Mouse (Mus musculus) ovary, postnatal 14 days (tissue): Measurements from ENCODE around the gene Ifnar2.

Experiments used
- DNase-seq: peaks from one replicate; pipeline ENCODE4 v3.0.0; 2022; ENCODE audit warnings: low spot score

Ifnar2 gene

DNA sequence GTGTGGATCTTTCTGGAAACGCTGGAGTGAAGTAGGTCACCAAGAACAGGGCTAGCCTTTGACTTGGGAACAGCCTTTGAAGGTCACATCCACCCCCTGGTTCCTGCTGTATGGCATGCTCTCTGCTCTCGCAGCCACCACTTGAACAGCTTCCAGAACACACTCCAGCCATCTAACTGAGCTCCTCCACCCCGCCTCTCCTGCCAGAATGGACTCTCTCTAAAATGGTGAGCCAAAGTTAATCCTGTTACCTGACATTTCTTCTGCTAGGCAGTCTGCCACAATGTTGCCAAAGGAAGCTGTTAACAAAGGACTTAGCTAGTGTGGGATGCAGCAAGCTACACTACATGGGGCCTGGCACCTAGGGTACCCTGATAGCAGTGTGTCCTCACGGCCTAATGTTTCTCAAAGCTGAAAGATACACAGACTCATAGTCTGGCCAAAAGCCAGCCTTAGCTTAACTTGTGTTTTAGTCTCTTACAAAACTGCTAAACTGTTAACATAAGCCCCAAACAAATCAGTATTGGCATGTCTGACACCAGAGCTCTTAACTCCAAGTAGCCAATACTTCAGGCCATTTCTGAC, 22.3 kb downstream of the Ifnar2 start:
- no peak for DNase-seq

DNA sequence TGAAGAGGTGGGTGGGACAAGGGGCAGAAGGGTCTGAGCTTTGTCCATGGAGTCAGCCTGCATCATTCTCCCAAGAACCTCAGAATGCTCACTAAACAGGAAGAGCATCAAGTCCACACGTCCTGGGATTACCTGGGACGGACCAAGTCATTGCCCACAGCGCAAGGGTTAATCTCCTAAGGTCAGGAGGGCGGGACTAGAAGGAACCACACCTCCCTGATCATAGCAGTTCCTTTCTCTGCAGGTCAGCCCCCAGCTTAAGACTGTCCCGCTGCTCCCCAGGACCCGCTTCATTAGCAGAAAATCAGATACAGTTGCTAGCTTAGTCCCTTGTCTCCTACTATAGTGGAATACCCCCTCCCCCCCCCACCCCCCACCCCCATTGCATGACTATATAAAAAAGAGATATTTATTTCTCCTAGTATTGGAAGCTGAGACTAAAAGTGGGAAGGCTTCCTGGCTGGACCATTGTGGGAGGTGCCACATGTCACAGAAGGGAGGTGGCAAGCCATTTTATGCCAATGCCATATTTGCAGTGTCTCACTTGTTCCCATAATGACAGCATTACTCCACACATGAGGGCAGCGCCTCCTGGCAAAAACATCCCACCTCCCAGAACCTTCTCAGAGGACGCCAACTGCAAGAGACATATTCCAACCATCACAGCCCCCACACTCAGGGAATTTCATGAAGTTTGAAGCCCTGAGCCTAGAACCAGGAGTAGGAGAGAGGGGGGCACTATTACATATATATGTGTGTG, 23.2 kb downstream of the Ifnar2 start:
- DNase-seq: no peak

DNA sequence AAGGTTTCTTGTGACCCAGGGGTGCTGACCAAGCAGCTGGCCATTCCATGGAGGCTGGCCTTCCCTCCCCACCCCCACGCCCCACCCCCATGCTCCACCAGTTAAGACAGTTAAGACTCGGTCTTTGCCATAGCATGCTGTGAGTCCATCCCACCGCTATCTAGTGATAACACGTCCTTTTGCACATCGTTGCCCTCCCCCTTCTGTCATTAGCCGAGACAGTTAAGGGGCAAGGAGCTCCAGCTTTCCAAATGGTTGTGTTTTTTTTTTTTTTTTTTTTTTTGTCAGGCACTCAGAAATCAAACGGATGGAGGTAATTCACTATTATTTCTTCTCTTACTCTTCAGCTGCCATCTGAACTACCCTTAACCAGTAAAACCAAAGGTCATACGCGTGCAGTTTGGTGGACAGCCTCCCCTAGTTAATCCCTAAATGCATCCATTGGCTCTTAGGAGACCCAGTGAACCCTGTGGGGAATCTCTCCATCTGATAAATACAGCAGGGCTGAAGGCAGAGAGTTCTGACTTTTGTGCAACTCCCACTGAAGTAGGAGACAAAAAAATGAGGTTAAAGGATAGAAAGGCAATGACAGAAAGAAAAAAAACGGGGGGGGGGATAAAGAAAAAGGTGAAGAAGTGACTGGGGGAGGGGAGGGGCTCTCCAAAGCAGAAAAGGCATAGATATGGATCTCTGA, 24.4 kb downstream of the Ifnar2 start:
- no peak for DNase-seq

DNA sequence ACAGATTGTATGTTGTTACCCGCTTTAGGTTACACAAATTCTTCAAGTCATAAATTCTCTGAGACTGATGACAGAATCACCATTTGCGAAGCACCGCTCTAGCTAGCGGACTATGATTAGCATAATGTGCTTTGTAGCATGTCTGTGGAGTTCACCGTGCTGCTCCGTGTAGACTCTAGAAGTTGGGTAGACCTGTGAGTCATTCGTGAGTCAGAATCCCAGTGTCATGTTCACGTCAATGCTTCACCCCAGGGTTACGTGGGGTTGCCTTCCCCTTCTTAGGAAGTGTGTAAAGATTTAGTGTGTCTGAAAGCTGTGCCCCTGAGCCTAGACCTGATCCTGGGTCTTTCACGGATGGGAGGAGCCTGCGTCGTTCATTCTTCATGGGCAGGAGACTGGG, 25.4 kb downstream of the Ifnar2 start:
- no peak for DNase-seq

DNA sequence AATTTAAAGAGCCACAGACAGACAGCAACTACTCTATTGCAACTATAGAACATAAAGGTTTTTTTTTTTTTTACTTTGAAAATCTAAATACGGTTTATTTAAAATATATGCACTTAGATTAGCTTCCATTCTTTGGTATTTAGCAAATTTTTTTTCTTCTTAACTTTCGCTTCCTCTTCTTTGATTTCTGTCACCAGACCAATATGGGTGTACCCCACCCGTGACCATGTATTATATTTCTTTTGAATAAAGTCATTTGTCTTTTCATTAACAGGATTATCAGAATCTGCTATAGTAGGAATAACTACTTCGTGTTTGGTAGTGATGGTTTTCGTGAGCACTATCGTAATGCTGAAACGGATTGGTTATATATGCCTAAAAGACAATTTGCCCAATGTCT, 26.4 kb downstream of the Ifnar2 start:
- no peak for DNase-seq

DNA sequence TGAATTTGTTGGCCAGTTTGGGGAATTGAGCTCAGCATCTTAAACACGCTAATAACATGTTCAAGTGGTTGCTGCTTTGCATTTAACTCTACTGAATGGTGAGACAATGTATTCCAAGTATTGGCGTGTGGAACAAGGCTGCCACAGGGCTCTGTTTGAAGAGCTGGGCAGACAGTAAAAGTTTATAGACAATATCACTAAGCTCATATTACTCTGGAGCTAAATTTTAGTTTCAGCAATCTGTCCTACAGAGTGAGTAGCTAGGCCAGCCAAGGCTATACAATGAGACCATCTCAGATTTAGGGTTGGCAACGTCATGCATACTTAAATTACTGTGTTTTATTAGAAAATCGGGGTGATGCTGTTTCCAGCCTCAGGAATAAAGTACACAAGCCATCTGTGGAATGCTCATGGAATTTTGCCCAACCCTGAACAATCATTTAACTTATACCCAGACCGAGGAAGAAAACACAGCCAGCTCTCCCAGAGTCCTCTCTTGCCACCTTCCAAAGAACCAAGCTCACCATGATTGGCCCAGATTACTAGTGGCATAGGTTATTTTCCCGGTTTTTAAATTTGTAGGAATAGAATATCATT, 29.1 kb downstream of the Ifnar2 start:
- DNase-seq: no peak

DNA sequence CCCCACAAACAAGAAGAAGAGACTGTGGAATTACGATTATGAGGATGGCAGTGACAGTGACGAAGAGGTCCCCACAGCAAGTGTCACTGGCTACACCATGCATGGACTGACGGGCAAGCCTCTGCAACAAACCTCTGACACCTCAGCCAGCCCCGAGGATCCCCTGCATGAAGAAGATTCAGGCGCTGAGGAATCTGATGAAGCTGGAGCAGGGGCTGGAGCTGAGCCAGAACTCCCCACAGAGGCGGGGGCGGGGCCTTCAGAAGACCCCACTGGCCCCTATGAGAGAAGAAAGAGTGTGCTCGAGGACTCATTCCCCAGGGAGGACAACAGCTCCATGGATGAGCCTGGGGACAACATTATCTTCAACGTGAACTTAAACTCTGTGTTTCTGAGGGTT, 31.2 kb downstream of the Ifnar2 start:
- DNase-seq: no peak

DNA sequence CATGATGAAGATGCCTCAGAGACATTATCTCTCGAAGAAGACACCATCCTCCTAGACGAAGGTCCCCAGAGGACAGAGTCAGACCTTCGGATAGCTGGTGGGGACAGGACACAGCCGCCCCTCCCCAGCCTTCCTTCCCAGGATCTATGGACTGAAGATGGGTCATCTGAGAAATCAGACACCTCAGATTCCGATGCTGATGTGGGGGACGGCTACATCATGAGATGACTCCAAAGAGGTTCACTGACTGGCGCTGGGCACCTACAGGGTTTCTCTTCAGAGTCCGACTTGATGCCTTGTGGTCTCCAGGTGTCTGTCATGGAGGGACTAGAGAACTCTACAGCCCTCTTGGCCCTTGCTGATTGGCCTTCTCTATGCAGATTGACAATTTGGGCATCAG, 31.6 kb downstream of the Ifnar2 start:
- no peak for DNase-seq

DNA sequence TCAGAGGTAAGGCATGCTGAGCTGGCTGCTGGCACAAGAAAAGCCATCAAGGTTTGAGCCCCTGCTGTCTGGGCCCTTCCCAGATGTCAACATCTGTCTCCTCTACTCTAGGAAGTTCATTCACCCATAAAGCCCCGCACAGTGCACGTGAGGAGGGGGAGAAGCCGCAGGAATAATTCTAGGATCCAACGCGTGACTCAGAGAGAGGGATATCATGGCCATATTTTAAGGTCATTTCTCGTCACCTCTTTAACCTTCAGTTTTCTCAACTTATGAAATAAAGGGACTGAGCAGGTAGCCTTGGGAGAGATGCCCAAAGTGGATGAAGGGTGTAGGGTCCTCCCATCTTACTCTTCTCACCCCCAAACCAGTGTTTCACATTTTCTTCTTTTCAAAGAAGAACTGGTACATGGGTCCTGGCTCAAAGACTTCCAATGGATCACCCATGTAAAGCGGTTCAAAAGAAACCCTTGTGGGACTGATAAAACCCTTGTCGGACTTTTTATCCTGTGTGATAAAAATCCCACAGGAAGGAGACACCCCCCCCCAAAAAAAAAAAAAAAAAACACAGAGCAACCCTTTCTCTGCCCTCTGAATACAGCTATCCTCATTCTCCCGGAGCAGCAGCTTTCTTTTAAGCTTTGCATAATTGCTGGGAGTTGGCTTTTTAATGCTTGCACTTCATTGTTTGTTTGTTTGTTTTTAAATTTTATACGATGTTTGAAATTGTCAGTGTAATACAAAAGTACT, 32.4 kb downstream of the Ifnar2 start:
- DNase-seq: no peak

DNA sequence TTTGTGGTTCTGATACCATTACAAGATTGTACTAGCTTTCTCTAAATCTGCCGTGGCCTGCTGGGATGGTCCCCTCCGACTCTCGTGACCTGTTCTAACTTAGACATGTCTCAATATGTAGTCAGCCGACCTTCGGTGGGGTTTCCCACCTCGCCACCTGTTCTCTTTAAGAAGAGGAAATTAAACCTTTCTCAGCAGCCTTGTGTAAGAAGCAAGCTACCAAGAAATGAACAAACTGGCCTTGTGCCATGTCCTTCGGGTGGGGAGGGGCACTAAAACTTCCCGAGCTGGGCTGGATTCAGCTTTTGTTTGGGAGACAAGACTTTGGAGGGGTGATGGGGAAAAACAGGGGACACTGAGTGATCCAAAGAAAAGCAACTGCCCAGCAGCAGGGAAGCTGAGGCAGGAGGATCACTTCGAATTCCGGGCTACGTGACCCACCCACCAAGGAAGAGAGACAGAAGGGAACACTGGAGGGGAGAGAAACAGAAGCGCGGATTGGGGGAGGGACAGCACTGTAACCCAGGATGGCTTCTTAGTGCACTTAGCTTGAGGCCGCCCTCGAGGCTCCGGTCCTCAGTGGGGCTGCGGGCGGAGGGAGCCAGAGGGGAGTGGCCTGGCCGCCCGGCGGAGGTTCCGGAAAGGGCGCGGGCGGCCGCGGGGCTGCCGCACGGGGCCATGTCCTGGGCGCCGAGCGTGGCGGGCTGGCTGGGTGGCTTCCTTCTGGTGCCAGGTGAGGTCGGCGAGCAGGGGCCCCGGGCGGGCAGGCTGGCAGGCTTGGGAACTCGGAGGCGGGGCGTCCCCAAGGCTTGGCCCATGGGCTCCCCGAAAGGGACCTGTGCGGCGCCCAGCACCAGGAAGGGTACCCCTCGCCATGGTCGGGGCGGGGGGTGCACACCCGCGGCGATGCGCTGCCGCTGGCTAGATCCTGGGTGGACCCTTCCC, 33.3 kb downstream of the Ifnar2 start, which contains the start of gene Il10rb:
TSS of gene Il10rb (plus strand) at position 525 of the 945 bp plus-strand sequence.
- DNase-seq: peak; percentile 60

DNA sequence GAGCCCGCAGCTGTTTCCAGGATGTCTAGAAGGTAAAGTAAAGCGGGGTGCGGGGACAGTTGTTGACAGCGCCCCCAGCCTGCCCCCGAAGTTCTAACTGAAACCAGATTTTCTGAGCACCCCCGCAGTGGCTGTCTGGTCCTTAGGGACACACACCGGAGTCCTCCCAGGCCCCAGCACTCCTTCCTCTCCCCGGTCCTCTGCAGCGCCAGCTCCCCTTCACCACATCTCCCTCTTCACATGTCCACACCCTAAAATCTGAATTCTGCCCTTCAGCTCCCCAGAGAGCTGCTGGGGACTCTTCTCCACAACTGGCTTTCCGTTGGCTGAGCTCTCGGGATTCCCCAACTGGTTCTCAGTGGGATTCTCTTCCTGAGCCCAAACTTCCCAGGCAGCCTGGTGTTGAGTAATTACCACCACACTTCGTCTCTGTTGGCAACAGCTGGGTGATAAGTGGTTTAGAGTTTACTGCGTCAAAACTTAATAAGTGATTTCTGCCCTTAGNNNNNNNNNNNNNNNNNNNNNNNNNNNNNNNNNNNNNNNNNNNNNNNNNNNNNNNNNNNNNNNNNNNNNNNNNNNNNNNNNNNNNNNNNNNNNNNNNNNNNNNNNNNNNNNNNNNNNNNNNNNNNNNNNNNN, 34.1 kb downstream of the Ifnar2 start:
- peak; percentile 22 for DNase-seq

DNA sequence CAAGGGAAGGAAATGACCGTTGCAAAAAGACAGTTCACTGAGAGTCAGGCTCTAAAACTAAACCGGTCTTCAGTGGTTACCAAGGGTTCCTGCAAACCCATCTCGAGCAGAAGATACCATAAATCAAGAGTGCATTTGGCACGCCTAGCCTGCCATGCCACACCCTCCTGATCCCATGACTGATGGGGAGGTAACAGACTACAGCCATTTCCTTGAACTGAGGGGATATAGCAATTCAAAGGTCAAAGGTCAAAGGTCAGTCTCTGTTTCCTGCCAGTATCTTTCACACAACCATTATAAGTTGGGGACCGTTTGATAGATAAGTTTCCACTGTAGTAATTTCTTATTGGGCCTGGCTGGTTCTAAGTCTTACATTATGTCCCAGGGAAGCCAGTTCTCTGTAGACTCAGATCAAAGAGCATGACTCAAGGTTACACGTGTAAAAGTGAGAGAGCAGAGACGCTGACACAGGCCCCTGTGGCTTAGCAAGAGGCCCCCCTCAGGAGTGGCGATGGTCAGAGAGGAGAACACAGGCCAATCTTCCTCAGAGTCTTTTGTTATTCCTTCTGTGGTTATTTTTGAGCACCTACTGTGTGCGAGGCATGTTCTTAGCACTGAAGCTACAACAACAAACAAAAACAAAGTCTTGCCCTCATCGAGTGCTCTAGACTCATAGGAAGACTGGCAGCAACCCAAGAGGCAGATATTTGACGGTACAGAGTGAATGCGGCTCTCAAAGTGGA, 40.7 kb downstream of the Ifnar2 start:
- DNase-seq: no peak

DNA sequence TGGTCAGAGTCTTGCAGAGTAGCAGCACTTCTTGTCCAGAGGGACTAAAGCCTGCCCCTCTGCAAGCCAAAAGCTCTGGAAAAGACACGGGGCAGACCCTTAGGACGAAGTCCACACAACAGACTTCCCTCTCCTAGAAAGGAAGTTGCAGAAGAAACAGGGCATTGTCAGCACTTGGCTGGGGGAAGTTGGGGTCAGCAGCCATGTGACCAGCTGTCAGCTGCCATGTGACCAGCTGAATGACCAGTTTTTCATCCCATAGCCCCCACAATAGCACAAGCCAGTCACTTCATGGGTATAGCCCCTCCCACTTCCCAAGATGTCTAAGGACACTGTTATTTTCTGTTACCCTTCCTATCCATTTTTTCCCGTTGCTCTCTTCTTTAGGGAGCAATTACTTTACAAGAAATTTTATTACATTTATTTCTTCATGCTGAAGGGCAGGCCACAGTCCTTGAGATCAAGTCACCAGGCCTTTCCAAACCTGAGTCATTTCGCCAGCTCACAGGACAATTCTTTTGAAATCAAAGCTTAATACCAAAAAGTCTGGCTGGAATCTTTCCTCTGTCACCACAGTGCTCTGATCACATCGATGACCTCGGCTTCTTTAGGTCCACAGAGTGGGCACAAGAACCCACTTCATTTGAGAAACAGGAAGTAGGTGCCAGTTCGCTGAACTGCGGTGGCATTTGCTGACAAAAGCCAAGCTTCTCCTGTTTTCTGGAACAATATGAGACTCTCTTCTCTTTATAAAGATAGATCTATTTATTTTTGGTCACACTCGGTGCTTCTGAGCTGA, 43.0 kb downstream of the Ifnar2 start:
- DNase-seq: no peak

DNA sequence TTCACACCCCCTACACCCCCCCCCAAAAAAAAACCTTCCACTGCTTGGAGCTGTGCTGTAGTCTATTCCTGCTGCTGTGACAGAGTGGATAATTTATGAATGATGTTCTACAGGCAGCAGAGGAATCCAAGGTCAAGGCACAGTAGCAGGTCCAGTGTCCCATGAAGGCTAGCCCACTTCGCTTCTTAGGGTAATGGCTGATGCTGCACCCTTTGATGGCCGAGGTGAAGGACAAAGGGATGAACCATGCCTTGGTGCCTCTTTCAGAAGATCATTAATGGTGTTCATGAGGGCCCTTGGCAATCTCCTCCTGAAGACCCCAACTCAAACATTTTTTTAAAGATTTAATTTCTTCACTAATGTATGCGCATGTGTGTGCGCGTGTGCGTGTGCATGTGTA, 43.8 kb downstream of the Ifnar2 start:
- no peak for DNase-seq

DNA sequence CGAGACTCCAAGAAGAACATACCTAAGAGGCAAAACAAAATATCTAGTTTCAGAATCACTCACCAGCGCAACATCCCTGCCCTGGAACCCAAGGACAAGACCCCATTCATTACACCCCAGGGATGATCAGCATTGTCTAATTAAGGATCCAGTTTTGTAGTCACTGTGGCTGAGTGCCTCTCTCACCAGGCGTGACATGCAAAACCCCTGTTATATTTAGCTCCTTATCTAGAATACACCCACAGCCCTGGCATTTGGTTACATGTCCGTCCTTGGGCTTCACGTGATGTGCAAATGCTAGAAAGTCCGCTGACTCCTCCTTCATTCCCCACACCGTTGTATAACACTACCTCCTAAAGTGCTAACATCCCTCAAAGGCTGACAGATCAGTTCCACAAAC, 44.4 kb downstream of the Ifnar2 start:
- no peak for DNase-seq

DNA sequence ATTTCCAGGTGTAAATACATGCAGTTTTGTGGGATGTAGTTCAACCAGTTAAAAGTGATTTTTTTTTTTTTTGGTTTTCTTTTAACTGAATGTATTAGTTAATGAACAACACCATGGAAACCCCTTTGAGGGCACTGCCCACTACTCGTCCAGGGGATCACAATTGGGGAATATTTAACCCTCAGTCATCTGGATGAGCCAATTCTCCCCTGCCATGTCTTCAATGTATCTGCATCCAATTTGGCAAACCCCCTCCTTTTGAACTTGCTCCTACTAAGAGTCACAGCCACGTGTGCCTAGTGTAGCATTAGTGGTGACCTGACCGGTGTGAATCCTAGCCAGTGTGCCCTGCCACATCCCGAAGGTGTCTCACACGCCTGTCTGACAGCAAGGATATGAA, 45.9 kb downstream of the Ifnar2 start:
- no peak for DNase-seq

DNA sequence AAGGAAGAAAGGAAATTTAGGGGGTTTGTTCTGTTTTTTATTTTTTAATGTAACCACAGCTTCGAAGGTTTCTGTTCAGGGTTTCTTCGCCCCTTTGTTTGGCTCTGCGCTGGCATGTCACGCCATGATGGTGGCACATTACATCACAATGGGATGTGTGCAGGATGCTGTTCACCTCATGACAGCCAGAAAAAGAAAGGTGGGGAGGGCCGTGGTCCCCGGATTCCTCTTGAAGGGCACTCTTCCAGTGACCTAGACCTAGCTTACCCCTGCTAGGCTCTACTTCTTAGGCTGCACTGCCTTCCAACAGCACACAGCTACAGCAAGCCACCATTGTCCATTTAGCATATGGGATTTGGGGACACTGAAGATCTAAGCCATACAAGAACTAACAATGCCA, 53.2 kb downstream of the Ifnar2 start:
- no peak for DNase-seq

DNA sequence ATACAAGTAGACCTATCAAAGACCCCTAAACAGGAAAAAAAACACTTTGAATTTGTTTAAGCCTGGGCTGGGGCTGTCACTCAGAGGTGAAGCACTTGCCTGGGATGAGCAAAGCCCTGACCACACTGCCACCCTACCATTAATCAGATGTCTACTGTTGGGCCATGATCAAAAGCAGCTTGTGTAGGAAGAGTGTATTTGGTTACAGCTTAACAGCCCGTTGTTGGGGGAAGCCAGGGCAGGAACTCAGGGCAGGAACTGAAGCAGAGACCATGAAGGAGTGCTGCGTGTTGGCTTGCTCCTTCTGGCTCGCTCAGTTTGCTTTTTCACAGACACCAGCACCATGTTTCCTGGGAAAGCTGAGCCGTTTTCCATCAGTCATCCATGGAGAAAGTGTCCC, 54.0 kb downstream of the Ifnar2 start:
- DNase-seq: no peak

DNA sequence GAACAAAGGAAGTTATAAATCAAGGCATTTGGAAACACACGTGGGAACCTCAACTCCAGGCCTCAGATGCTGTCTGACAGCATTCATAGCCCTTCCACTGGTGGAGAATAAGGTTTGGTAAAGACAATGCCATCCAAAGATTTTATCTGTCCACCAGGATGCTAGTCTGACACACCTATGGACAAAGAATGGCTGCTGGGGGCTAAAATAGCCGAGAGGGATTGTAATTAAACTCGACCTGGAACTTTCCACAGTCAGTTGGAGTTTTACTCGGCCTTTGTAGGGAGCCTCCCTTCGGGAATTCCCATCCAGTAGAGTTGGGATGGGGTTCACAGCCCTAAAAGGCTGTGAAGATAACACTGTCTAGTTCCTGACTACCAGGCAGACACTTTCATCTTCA, 54.9 kb downstream of the Ifnar2 start:
- no peak for DNase-seq
